Mouse (Mus musculus) neural tube, embryonic 12.5 days (tissue): ENCODE results near the gene Rad51c. TPM values are rescaled to one million over a fixed set of nuclear protein-coding genes. Genes with fewer than 3 reads are reported as not detected.
"Not testable (repeated sequence)": the region's sequence is repeated elsewhere in the genome, so short reads cannot be mapped to it uniquely, and the experiment has no call there.

Experiments used
- ATAC-seq: fragments of 200-750 bp; cut with Nextera tagmentation; 2 replicates; pipeline ENCODE4 v1.8.0; 2017; ENCODE audit warnings: low read depth, mild to moderate bottlenecking, moderate TSS enrichment, moderate library complexity; ENCODE audit not compliant: low FRiP score
- H3K27ac ChIP-seq: fragments of 300-500 bp; sonication (generic); 2 replicates; pipeline ENCODE4 v1.5.1; 2016
- H3K27me3 ChIP-seq: fragments of 300-500 bp; sonication (generic); replicated peaks from 2 replicates; pipeline ENCODE4 v1.6.1; 2016; ENCODE audit warnings: mild to moderate bottlenecking
- H3K36me3 ChIP-seq: fragments of 300-500 bp; sonication (generic); 2 replicates; pipeline ENCODE4 v1.6.1; 2016; ENCODE audit warnings: mild to moderate bottlenecking
- H3K4me1 ChIP-seq: fragments of 300-500 bp; sonication (generic); 2 replicates; pipeline ENCODE4 v1.6.1; 2016
- H3K4me2 ChIP-seq: fragments of 300-500 bp; sonication (generic); replicated peaks from 2 replicates; pipeline ENCODE4 v1.6.1; 2016; ENCODE audit warnings: mild to moderate bottlenecking
- H3K4me3 ChIP-seq: fragments of 300-500 bp; sonication (generic); 2 replicates; pipeline ENCODE4 v1.5.1; 2016
- H3K9ac ChIP-seq: fragments of 300-500 bp; sonication (generic); 2 replicates; pipeline ENCODE4 v1.6.1; 2016; ENCODE audit warnings: mild to moderate bottlenecking
- H3K9me3 ChIP-seq: fragments of 300-500 bp; sonication (generic); 2 replicates; pipeline ENCODE4 v1.6.1; 2016; ENCODE audit warnings: mild to moderate bottlenecking
- WGBS: fragments of 180-500 bp; shearing (Covaris S2); methylation state at CpG from one replicate; pipeline ENCODE4 v1.1.7; 2016; 5-methylcytosine and 5-hydroxymethylcytosine counted together
- polyA plus RNA-seq: library from polyadenylated mRNA; unstranded; fragments of >200 nt; fragmentation: Nextera tagmentation; extraction: Ambion mirVana; gene quantifications from 2 replicates; pipeline ENCODE4 v1.2.1, GENCODE M21; 2016

Gene Rad51c
- polyA plus RNA-seq, 1 experiment from 2014 or later: 10.5 TPM

- not testable (repeated sequence) for H3K4me3 ChIP-seq, ATAC-seq, H3K36me3 ChIP-seq, H3K9ac ChIP-seq, H3K4me1 ChIP-seq, H3K27me3 ChIP-seq, H3K27ac ChIP-seq, H3K9me3 ChIP-seq, H3K4me2 ChIP-seq
- 77% methylated on average over 10 of the region's 10 CpGs for WGBS
Observed at GRCm38 (mm10) chr11:87444056-87444455, 39.3 kb upstream of the Rad51c start.

DNA sequence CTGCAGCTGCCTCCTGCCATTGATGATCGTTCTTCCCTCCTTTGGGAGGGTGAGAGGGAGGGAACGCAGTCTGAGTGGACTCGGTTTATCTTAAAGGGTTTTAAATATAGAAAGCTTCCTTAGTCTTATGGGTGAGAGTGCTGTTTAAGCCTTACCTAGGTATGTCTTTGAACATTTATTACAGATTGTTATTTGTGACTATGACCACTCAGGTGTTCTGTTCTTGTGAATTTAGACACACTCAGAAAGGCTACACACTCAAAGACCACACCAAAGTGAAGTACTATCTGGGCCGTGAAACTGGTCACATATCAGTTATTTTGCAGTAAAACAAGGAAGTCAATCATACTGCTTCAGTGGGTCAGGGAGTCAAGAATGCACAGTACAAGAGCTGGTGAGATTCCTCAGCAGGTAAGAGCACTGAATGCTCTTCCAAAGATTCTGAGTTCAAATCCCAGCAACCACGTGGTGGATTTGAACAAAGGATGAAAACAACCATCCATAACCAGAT, 38.7 kb upstream of the Rad51c start:
- Histone ChIP-seq H3K9ac (no peak overlapping the region), H3K9me3 (no peaks in the 10 kb centered on the region), H3K4me3 (no peak overlapping the region), H3K36me3 (no peaks in the 10 kb centered on the region), H3K4me1 (no peaks in the 10 kb centered on the region), H3K4me2 (no peak overlapping the region), H3K27ac (no peak overlapping the region), H3K27me3 (no peaks in the 10 kb centered on the region)
- WGBS: 2% methylated on average over 5 of the region's 5 CpGs
- no peak for ATAC-seq

- Histone ChIP-seq H3K4me2 (peak overlapping the region; percentile 59), H3K4me3 (0 out of 2 replicates have a peak overlapping the region, but pooled peaks have one; percentile 12)
- H3K27me3 ChIP-seq, H3K36me3 ChIP-seq, H3K9me3 ChIP-seq, H3K4me1 ChIP-seq, H3K27ac ChIP-seq, H3K9ac ChIP-seq: not testable (repeated sequence)
- peak; percentile 98 for ATAC-seq
- under 1% methylated on average over 34 of the region's 62 CpGs for WGBS
Observed at GRCm38 (mm10) chr11:87442643-87443372, 38.1 kb upstream of the Rad51c start.

DNA sequence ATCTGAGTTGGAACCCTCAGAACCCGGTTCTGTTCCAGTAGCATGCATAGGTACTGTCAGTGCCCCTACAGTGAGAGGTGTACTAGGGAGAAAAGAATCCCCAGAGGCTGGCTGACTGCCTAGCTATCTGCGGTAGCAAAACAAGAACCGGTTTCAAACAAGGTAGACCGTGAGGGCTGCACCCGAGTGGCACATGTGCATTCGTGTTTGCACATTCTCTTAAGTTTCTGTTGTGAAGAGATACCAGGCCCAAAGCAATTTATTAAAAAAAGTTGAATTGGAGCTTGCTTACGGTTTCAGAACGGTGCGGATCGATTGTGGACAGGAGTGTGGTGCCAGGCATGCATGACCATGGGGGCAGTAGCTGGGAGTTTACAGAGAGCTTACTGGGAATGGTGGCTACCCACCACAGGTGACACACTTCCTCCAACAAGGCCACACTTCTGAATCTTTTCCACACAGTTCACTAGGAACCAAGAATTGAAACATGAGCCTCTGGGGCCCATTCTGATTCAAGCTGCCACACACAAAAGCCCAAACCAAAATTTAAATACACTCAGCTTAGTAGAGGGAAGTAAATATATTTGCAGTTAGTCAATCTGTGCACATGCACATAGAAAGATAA, 35.2 kb upstream of the Rad51c start:
- H3K4me1 ChIP-seq: no peaks in the 10 kb centered on the region
- 90% methylated on average over 10 of the region's 10 CpGs for WGBS

GRCm38 (mm10) chr11:87436326-87437232, 31.8 kb upstream of the Rad51c start:
- ATAC-seq: no peak
- no peak overlapping the region for H3K9ac ChIP-seq
- H3K4me2 ChIP-seq: no peak overlapping the region
- no peak overlapping the region for H3K27ac ChIP-seq
- no peaks in the 10 kb centered on the region for H3K4me1 ChIP-seq
- H3K9me3 ChIP-seq: no peaks in the 10 kb centered on the region
- 71% methylated on average over 5 of the region's 5 CpGs for WGBS
- no peaks in the 10 kb centered on the region for H3K27me3 ChIP-seq
- no peaks in the 10 kb centered on the region for H3K36me3 ChIP-seq
- H3K4me3 ChIP-seq: no peak overlapping the region

More for the DNA sequence above, 35.2 kb upstream of the Rad51c start:
- H3K9me3 ChIP-seq: no peaks in the 10 kb centered on the region
- H3K4me3 ChIP-seq: no peak overlapping the region
- H3K36me3 ChIP-seq: no peaks in the 10 kb centered on the region
- no peak for ATAC-seq
- no peak overlapping the region for H3K4me2 ChIP-seq
- H3K27ac ChIP-seq: no peak overlapping the region
- H3K27me3 ChIP-seq: no peaks in the 10 kb centered on the region
- no peak overlapping the region for H3K9ac ChIP-seq

GRCm38 (mm10) chr11:87435107-87435506, 30.4 kb upstream of the Rad51c start:
- not testable (repeated sequence) for H3K27me3 ChIP-seq, ATAC-seq, H3K36me3 ChIP-seq, H3K4me1 ChIP-seq, H3K4me3 ChIP-seq, H3K4me2 ChIP-seq, H3K9ac ChIP-seq, H3K9me3 ChIP-seq, H3K27ac ChIP-seq
- 94% methylated on average over 2 of the region's 2 CpGs for WGBS

- no peak overlapping the region for H3K27ac ChIP-seq
Observed at GRCm38 (mm10) chr11:87432933-87433669, 28.3 kb upstream of the Rad51c start.

GRCm38 (mm10) chr11:87432447-87432846, 27.7 kb upstream of the Rad51c start:
- WGBS: 85% methylated on average over 1 of the region's 1 CpGs
- no peak overlapping the region for H3K27ac ChIP-seq
- no peaks in the 10 kb centered on the region for H3K36me3 ChIP-seq

More at GRCm38 (mm10) chr11:87432933-87433669, 28.3 kb upstream of the Rad51c start:
- Histone ChIP-seq H3K9me3 (no peaks in the 10 kb centered on the region), H3K27me3 (no peaks in the 10 kb centered on the region), H3K4me2 (no peak overlapping the region), H3K9ac (no peak overlapping the region), H3K4me1 (no peaks in the 10 kb centered on the region), H3K4me3 (no peak overlapping the region), H3K36me3 (no peaks in the 10 kb centered on the region)
- ATAC-seq: no peak
- 54% methylated on average over 6 of the region's 6 CpGs for WGBS

GRCm38 (mm10) chr11:87431813-87432212, 27.1 kb upstream of the Rad51c start:
- ATAC-seq, H3K36me3 ChIP-seq, H3K4me3 ChIP-seq, H3K27me3 ChIP-seq, H3K4me2 ChIP-seq, H3K27ac ChIP-seq, H3K4me1 ChIP-seq, H3K9ac ChIP-seq, H3K9me3 ChIP-seq: not testable (repeated sequence)
- WGBS: 91% methylated on average over 8 of the region's 8 CpGs

More at GRCm38 (mm10) chr11:87432447-87432846, 27.7 kb upstream of the Rad51c start:
- no peaks in the 10 kb centered on the region for H3K9me3 ChIP-seq
- no peaks in the 10 kb centered on the region for H3K27me3 ChIP-seq
- no peak overlapping the region for H3K4me2 ChIP-seq
- H3K9ac ChIP-seq: no peak overlapping the region
- H3K4me3 ChIP-seq: no peak overlapping the region
- ATAC-seq: no peak
- H3K4me1 ChIP-seq: no peaks in the 10 kb centered on the region

GRCm38 (mm10) chr11:87430374-87430773, 25.6 kb upstream of the Rad51c start:
- 78% methylated on average over 2 of the region's 2 CpGs for WGBS

DNA sequence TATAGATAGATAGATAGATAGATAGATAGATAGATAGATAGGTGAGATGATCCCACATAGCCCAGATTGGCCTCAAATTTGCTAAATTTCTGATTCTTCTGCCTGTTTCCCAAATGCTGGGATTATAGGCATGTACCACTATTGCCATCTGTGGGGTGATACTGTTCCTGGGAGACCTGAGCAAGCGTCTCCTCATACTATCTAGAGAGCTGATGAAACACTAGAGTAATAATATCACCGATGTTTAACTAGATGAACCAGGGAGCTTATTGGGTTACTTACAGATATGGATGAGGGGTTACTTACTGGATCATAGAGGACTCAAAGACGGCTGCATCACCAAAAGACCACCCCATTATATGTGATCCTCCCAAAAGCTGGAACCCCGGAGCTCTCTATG, 24.6 kb upstream of the Rad51c start:
- 89% methylated on average over 4 of the region's 4 CpGs for WGBS
- H3K9ac ChIP-seq: no peak overlapping the region
- no peaks in the 10 kb centered on the region for H3K4me1 ChIP-seq
- ATAC-seq: no peak
- no peaks in the 10 kb centered on the region for H3K9me3 ChIP-seq
- H3K36me3 ChIP-seq: no peaks in the 10 kb centered on the region
- H3K27me3 ChIP-seq: no peaks in the 10 kb centered on the region
- no peak overlapping the region for H3K27ac ChIP-seq
- no peak overlapping the region for H3K4me3 ChIP-seq
- H3K4me2 ChIP-seq: no peak overlapping the region

More at GRCm38 (mm10) chr11:87430374-87430773, 25.6 kb upstream of the Rad51c start:
- Histone ChIP-seq H3K9me3 (no peaks in the 10 kb centered on the region), H3K9ac (no peak overlapping the region), H3K4me3 (no peak overlapping the region), H3K27ac (no peak overlapping the region), H3K27me3 (no peaks in the 10 kb centered on the region), H3K36me3 (no peaks in the 10 kb centered on the region), H3K4me2 (no peak overlapping the region), H3K4me1 (no peaks in the 10 kb centered on the region)
- ATAC-seq: no peak
